Mouse (Mus musculus): Measurements from ENCODE around the gene Zfp414.
"Not testable (repeated sequence)": the region's sequence is repeated elsewhere in the genome, so short reads cannot be mapped to it uniquely, and the experiment has no call there.

The Zfp414 gene

DNA sequence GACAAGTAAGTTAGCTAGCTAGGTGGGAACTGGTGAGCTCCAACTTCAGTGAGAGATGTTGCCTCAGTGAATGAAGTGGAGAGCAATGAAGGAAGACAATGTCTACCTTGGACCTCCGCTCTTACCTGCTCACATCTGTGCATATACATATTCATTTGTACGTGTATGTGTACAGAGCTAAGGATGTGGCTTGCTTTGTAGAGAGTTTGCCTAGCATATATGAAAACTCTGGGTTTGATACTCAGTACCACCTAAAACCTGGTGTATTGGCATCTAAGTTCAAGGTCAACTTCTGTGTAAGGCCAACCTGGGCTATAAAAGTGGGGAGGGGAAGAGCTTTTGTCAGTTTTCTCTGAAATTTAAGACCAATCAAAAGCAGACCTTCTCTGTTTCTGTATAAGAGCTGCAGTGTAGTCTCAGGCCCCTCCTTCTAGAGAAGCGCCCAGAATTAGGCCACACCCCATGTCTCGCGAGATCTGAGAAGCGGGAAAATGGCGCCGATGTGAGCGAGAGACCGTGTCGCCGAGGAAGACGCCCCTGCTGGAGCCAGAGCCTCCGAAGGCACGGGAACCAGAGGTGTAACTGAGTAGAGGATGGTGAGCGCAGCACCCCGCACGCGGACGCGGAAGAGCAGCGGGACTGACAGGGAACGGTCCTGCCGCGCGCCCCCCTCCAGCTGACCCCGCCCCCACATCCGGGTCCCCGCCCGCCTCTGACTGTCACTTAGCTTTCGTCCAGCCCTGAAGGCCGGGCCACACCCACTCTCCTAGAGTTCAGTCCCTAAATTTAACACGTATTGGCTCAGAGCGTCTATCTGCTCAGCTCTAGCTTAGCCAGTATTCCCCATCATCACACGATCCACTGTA, at the start of gene Zfp414:
Gene Zfp414, plus strand, starts transcription at position 470 of the 866 bp plus-strand sequence.
- peak; percentile 83 for DNase-seq (ENCODE audit: low read depth)

DNA sequence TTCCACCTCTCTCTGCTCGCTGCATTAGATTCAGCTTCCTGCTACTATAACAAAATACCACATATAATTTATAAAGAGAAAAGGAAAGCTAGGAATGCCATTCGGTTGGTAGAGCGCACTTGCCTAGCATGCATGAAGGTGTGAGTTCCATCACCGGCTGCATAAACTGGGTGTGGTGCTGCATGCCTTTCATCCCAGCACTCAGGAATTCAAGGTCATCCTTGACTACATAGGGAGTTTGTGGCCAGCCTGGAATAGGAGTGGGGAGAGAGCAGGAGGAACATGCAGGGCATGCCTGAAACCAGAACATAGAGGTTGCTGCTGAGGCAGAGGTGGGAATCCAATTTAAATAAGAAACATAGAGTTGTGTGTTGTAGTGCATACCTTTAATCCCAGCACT, 44.8 kb upstream of the Zfp414 start:
- DNase-seq (ENCODE audit: low read depth): no peak

DNA sequence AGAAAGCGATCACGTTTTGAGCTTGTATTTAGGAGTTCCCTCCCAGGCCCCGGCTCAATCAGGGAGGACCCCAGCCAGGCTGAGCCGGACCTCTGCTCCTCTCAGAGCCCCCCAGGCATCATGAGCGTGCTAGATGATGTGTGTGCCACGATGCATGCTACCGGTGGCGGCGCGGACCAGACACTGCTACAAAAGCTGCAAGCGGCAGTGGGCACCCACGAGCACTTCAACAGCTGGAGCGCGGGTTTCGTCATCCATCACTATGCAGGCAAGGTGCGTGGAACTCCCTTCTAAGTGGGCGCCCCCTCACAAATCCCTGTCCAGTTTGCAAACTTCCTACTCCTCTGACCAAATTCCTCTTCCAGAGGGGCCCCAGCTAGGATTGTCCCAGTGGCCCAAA, 42.9 kb upstream of the Zfp414 start:
- DNase-seq (ENCODE audit: low read depth): no peak

DNA sequence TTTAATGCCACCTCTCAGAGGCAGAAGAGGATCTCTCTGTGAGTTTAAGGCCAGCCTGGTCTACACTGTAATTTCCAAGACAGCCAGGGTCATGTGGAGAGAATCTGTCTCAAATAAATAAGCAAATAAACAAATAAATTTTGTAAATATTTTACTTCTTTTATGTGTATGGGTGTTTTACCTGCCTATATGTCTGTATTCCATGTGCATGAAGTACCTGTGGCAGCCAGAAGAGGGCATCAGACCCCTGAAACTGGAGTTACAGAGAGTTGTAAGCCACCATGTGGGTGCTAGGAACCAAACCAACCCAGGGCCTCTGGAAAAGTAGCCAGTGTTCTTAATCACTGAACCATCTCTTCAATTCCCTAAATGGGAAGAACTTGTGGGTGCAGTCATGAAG, 31.6 kb upstream of the Zfp414 start:
- DNase-seq (ENCODE audit: low read depth): no peak

DNA sequence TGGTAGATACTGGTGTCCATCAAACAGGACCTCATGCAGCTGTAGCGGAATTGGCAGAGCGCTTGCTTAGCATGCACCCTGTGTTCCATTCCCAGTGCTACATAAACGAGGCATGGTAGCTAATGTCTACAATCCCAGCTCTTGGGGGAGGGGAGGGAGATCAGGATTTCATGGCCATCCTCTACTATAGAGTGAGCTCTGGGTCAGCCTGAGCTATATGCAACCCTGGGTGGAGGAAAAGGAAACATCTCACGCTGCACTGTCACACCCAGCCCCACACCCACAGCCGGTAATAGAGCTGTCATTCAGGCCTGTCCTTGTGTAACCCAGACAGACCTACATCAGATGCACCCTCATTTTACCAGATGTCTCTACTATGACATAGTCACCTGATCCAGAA, 30.4 kb upstream of the Zfp414 start:
- DNase-seq (ENCODE audit: low read depth): no peak

DNA sequence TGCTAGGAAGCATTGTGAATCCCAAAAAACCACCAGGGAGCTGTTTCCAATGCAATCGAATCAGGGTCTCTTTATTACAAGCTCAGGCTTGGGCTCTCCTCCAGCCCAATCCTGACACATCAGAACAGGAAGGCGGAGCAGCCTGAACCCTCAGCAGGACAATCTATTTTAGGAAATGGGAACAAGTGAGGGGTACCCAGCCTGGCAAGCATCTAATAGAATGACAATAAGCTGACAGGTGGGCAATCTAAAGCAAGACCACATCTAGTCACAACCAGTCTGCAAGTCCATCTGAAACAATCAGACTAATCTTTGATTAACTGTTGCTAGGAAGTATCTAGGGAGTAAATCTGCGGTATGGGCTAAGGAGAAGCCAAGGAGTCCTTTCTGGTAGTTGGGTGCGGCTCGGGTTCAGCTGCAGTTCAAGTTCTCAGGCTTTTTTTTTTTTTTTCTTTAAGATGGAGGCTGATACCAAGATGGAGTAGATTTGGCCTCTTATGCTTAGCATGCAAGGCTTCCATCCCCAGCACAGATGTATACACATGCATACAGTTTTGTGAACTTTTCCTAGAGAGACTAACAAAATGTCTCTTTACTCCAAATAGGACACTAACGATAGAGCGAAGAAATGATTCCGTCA, 28.9 kb upstream of the Zfp414 start:
- DNase-seq (ENCODE audit: low read depth): no peak

DNA sequence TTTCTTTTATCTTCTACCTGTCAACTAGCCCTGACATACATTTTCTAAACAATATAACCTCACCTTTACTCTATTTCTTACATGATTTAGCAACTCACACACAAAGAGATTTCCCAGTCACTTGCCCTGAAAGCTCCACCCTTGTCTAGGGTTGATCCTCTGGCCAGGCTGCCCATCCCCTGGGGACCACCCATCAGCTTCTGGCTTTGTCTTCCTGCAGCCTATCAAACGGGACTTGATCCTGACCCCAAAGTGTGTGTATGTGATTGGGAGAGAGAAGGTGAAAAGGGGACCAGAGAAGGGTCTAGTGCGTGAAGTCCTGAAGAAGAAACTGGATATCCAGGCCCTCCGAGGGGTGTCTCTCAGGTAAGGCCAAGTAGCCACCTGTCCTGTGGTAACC, 28.1 kb upstream of the Zfp414 start:
- DNase-seq (ENCODE audit: low read depth): no peak

DNA sequence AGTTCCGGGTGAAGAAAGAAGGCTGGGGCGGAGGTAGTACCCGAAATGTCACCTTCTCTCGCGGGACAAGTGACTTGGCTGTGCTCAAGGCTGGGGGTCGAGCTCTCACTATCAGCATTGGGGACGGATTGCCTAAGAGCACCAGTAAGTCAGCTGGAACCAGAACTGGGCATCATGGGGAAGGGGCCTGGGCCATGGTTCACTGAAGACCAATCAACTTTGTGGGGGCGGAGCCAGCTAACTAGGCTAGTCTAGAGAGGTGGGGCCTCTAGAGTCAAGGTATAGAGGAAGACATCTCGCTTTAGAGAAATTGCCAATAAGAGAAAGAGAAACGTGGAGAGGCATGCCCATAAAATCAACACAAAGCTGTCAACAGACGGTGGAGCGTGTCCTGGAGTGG, 26.9 kb upstream of the Zfp414 start:
- DNase-seq (ENCODE audit: low read depth): no peak

DNA sequence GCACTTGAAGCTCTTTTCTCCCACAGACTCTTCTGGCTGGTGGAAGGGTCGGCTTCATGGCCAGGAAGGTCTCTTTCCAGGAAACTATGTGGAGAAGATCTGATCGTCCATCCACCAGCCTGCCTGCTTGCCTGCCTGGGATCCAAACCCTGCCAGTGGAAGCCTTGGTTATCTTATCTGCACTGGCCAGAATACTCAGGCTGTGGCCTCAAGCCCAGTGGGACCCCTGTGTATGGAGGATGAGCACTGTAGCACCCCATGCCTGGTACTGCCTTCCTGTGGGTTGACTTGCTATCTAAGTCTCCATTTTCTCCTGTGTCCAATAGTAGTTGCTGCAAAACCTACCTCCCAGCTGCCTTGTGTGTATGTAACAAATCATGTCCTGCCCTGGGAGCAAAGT, 21.6 kb upstream of the Zfp414 start:
- DNase-seq (ENCODE audit: low read depth): no peak

DNA sequence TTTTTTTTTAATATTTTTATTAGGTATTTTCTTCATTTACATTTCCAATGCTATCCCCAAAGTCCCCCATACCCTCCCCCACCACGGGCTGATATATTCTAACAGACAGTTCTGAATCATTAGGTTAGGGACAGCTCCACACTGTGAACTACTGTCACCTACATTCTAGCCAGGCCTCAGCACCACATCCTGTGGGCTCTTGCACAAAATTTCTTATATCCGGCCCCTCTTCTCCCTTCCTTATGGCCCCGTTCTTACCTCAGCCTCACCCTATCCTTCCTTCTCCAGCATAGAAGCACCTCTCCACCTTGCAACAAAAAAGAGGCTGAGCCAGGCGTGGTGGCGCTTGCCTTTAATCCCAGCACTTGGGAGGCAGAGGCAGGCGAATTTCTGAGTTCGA, 18.3 kb upstream of the Zfp414 start:
- no peak for DNase-seq (ENCODE audit: low read depth)

DNA sequence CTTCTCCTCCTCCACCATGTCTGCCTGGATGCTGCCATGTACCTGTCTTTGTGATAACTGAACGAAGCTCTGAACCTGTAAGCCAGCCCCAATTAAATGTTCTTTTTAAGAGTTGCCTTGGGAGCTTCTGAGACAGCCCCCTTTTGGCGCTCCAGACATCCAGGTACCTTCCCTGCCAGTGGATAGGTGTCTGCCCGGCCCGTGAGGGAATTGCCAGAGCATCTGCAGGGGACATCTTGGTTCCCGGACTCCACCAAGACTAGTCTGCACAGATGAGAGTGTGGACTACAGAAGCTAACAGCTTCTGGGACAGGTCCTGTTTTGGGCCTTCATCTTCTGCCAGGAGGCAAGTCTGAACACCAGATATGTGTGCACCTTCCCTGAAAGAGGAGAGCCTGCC, 15.2 kb upstream of the Zfp414 start:
- DNase-seq (ENCODE audit: low read depth): not testable (repeated sequence)

DNA sequence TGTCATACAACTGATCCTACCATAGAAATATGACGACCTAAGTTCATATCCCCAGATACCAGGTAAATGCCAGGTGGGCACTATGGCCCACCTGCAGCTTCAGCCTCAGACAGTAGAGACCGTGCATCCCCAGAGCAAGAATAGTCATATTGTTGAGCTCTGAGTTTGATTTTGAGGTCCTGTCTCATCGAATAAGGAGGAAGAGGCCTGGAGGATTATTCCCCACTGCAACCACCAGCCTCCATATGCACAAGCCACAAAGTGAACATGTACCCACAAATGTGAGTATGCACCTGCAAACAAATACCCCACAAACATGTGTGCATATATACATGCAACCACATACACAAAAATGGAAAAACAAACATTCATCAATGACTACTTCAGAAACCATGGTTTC, 1.6 kb upstream of the Zfp414 start:
- DNase-seq (ENCODE audit: low read depth): no peak

DNA sequence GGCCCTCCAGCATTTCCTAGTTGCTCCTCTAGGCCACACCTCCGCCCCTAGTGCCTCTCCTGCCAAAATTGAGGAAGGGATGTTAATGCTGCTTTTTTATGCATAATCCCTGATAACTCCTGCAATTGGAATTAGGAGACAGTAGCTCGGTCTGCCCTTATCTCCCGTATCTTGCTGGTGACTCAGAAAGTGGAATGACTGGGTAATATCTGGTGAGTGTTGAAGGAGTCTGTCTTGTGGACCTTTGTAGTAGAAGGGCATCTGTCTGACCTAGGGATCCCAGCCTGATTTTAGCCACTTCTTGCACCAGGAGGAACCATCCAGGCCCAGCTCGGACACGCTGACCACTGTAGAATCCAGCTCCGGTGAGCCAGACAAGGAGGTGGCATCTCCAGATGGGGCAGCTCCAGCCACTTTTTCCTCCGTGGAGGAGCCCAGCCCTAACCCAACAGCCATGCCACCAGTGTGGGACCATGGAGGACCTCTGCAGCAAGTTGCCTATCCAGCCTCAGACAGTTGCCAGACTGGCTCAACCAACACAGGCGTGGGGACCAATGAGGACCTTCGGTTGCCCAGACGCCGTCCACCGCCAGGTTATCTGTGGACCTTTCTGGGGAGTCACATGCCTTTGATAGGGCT, 716 bp downstream of the Zfp414 start:
- no peak for DNase-seq (ENCODE audit: low read depth)

DNA sequence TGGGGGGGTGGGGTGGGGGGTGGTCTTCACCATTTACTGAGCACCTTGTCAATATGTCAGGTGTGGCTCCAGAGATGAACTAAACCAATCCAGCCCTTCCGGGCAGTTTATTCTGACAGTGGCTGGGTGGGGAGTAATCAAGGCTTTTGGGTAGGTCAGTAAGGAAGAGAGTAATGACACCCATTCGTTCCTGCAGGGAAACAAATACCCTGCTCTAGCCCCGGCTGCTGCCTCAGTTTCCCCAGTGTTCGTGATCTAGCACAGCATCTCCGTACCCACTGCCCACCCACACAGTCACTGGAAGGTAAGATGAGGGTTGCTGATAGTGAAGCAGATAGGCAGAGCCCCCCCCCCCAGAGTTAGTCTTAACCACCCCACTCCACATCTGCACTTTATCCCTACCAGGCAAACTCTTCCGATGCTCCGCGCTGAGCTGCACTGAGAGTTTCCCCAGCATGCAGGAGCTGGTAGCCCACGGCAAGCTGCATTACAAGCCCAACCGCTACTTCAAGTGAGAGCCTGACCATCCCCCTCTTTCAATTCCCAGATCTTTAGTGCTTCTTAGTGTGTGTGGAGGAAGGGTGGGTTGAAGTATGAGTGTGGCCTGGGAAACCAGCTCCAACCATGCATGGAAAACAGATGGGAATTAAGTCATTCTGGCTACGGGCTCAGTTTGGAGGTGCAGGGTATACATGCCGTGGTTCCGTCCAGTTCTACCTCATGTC, 1.4 kb downstream of the Zfp414 start:
- DNase-seq (ENCODE audit: low read depth): no peak

DNA sequence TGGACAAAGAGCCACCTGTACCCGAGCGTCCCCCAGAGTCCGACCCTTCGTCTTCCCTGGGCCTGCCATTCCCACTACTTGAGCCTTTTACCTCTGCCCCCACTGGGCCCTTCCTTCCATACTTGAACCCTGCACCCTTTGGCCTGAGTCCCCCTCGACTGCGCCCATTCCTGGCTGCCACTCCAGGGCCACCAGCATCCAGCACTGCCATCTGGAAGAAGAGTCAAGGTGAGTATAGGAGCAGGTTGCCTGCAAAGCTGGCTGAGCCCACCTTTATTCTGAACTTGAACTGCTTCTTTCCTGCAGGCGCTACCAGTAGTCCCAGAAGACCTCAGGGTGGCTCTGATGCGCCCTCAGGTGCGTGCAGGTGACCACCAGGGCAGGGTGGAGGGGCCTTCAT, 2.3 kb downstream of the Zfp414 start:
- DNase-seq (ENCODE audit: low read depth): no peak

DNA sequence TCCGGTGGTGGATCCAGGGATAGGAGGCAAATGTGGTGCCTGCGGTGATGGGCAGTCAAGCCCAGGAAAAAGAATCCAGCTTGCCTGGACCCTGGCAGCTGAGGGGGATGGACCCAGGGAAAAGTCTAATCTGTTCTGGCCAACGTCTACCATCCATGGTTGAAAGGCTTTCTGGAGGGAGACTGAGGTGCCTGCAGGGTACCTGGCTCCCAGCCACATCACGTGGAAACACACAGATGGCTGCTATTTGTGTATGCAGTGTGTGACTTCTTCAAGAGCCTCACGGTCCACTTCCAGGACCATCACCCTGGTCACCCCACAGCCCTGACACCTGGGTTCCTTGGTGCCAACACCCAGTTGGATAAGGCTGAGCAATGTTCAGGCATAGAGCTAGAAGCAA, 2.9 kb downstream of the Zfp414 start:
- no peak for DNase-seq (ENCODE audit: low read depth)

DNA sequence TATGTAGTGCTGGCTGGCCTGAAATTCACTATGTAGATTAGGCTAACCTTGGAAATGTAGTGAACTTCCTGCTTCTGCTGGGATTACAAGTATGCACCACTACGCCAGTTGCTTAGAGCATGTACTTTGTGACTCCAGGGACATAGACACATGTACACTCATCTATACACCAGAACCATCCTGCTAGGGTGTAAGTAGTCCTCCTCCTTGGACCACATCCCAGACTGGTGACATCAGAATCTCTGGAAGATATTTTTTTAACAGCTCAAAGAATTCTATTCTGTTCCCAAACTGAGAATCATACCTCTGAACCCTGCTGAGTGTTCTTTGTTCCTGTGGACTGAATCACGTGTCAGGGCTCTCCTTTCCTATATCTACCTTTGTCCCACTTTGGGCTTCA, 8.1 kb downstream of the Zfp414 start:
- DNase-seq (ENCODE audit: low read depth): no peak

DNA sequence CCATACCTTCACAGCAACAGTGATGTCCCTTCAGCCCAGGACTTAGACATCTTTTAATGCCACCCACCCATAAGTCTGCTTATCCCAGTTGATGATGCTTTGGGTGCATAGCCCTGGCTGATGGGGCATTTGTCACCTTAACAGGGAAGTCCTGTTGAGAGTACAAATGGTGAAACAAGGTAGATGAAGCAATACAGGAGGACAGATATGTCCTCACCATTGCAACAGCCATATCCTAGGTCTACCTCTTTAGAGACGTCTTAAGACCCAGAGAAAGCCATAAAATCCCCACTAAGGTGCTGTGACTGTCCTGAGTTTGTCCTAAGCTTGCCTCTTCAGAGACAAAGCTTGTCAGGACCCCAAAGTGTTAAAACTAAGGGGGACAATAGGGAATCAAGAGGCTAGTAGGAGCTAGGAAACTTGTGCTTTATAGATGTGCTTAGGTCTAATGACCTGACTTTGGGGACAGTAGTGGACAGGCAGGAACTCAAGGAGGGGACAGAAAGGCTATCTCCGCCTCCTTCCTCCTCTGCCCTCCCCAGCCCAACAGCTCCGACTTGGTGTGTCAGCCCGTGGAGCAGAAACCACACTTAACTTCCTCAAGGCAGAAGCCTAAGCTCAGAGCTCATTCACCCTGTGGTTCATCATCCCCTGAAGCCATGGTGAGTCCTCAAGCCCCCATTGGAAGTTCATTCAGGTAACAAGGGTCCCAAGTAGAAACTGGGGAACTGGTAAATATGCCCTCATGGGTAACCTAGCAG, 8.8 kb downstream of the Zfp414 start, which contains the start of gene Pram1:
Gene Pram1, plus strand, starts transcription at position 541 of the 761 bp plus-strand sequence.
- no peak for DNase-seq (ENCODE audit: low read depth)

DNA sequence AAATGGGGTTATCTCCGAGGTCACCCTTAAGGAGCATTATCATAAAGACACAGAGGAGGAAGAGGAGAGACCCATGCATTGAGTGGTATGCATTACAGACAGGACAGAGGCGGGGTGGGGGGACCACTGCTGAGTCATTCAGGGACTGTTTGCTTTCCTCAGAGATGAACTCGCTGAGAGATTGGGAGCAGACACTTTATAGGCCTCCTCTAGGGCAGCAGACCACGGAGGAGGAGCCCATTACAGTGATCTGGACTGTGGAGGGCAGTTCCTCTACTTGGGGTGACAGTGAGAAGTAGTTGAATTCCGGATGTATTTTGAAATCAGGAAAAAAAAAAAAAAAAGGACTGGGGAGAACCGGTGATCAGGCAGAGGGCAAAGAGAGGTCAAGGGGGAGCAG, 10.9 kb downstream of the Zfp414 start:
- no peak for DNase-seq (ENCODE audit: low read depth)

DNA sequence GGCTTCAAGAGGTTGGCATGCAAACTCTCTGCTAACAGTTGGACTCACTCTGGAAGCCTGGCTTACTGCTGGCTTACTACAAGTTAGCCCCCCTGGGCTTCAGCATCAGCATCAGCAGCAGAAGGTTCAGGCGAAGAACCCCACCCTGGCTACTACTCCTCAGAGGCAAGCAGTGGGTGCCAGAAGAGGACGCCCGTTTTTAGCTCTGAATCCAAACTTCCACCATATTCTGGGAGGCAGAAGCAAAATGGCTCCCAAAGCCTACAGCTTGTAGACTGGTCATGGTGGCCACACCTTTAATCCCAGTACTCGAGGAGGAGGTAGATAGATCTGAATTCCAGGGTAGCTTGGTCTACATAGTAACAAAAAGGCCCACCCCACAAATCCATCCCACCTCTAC, 15.2 kb downstream of the Zfp414 start:
- no peak for DNase-seq (ENCODE audit: low read depth)

DNA sequence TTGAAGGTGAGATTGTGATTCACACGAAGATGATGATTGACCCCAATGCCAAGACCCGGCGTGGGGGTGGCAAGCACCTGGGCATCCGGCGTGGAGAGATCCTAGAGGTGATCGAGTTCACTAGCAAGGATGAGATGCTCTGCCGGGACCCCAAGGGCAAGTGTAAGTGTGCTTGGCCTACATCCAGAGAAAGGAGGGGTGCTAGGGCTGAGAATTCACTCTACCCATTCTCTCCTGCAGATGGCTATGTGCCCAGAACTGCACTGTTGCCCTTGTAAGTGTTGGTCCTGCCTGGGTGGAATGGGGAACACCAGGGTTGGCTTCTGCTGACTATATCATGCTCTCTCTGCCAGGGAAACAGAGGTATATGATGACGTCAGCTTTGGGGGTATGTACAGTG, 16.2 kb downstream of the Zfp414 start:
- DNase-seq (ENCODE audit: low read depth): no peak

Measured in fibroblast of lung, adult 2 months (primary cell).